Mouse (Mus musculus) liver, adult 2 months (tissue): ENCODE measurements around the gene Kmt2b. TPM values are rescaled to one million over a fixed set of nuclear protein-coding genes. Genes with fewer than 3 reads are reported as not detected.

Experiments used
- DNase-seq: peaks from one replicate; pipeline ENCODE4 v3.0.0-alpha.2; 2011; ENCODE audit warnings: low read depth, low spot score; ENCODE audit errors: extremely low read depth
- H3K27ac ChIP-seq: fragments of 200-500 bp; replicated peaks from 2 replicates; pipeline ENCODE4 v1.5.1; 2012; ENCODE audit warnings: low read depth, mild to moderate bottlenecking, control low read depth, inconsistent platforms, low read length; ENCODE audit not compliant: insufficient read depth
- H3K27me3 ChIP-seq: fragments of 200-500 bp; 2 replicates; pipeline ENCODE4 v1.6.1; 2012; ENCODE audit warnings: mild to moderate bottlenecking, moderate library complexity, low read length, inconsistent platforms; ENCODE audit not compliant: control insufficient read depth, insufficient read depth
- H3K36me3 ChIP-seq: fragments of 200-500 bp; 2 replicates; pipeline ENCODE4 v1.6.1; 2012; ENCODE audit warnings: low read length, inconsistent platforms; ENCODE audit not compliant: control insufficient read depth, insufficient read depth
- H3K4me1 ChIP-seq: fragments of 200-500 bp; 2 replicates; pipeline ENCODE4 v1.6.1; 2011; ENCODE audit warnings: low read length; ENCODE audit not compliant: control insufficient read depth, insufficient read depth
- H3K4me3 ChIP-seq: fragments of 200-500 bp; 2 replicates; pipeline ENCODE4 v1.5.1; 2011; ENCODE audit warnings: low read depth, mild to moderate bottlenecking, control low read depth, low read length, moderate library complexity; ENCODE audit not compliant: insufficient read depth
- H3K79me2 ChIP-seq: fragments of 200-500 bp; 2 replicates; pipeline ENCODE4 v1.6.1; 2012; ENCODE audit warnings: inconsistent platforms, mild to moderate bottlenecking, low read length, moderate library complexity; ENCODE audit not compliant: control insufficient read depth, insufficient read depth
- H3K9ac ChIP-seq: fragments of 200-500 bp; 2 replicates; pipeline ENCODE4 v1.6.1; 2012; ENCODE audit warnings: low read depth, mild to moderate bottlenecking, control low read depth, inconsistent platforms, low read length
- CTCF ChIP-seq: fragments of 200-500 bp; IDR thresholded peaks from 2 replicates; pipeline ENCODE4 v1.5.1; 2011; ENCODE audit warnings: low read depth, low read length, control low read depth
- POLR2A ChIP-seq: fragments of 200-500 bp; IDR thresholded peaks from 2 replicates; pipeline ENCODE4 v1.6.1; 2011; ENCODE audit warnings: low read length, control low read depth; ENCODE audit not compliant: insufficient read depth; ENCODE audit errors: extremely low read depth
- WGBS: fragments of 180-500 bp; shearing (Covaris S2); methylation state at CpG from one replicate; pipeline ENCODE4 v1.1.7; 2018; 5-methylcytosine and 5-hydroxymethylcytosine counted together
- polyA plus RNA-seq: library from polyadenylated mRNA; depleted of rRNA; stranded (reverse); fragments of >200 nt; gene quantifications from 2 replicates; pipeline ENCODE4 v1.2.3, GENCODE M21; 2012
- total RNA-seq: library from RNA; depleted of rRNA; stranded (reverse); fragments of >200 nt; gene quantifications from 2 replicates; pipeline ENCODE4 v1.2.3, GENCODE M21; 2014

The Kmt2b gene
- total and polyA plus RNA-seq, 2 experiments, result 3.4 to 19.2 TPM

DNA sequence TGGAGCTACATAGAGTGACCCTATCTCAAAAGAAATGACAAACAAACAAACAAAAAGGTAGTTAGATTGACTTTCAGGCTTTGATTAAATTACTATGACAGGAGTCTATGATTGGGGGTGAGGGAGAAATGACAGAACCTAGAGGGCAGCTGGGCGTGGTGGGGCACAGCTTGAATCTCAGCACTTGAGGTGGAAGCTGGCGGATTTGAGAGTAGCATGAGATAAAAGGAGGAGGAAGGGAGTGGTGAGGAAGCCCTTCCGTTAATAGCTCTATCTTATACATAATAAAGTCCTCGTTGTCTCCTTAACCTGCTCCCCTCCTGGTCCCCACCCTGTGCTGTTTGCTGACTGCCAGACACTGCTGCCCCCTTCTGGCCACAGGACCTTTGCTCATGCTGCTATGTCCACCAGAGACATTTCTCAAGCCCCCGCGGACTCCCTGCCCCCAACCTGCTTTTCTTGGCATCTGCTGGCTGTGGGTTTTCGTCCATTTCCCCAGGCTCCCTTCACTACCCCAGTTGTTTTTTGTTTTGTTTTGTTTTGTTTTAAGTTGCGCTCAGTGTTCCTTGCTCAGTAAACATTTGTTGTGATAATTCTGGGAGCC lies 19.3 kb upstream of the Kmt2b start:
- H3K4me1 ChIP-seq, result no peaks in the 10 kb centered on the region
- 32% methylated on average over 8 of the region's 8 CpGs for WGBS
- no peak overlapping the region for H3K27ac ChIP-seq
- DNase-seq, result peak; percentile 28
- TF ChIP-seq CTCF (peak; percentile 84), POLR2A (no peak)
- H3K27me3 ChIP-seq, result no peaks in the 10 kb centered on the region
- H3K4me3 ChIP-seq, result no peak overlapping the region
- H3K79me2 ChIP-seq, result no peaks in the 10 kb centered on the region
- no peaks in the 10 kb centered on the region for H3K36me3 ChIP-seq
- H3K9ac ChIP-seq, result no peak overlapping the region

- WGBS, result 85% methylated on average over 8 of the region's 8 CpGs
- H3K27me3 ChIP-seq, result no peaks in the 10 kb centered on the region
- TF ChIP-seq CTCF (no peak), POLR2A (no peak)
These were observed 16.4 kb upstream of the Kmt2b start for GRCm38 (mm10) chr7:30604944-30605343.

DNA sequence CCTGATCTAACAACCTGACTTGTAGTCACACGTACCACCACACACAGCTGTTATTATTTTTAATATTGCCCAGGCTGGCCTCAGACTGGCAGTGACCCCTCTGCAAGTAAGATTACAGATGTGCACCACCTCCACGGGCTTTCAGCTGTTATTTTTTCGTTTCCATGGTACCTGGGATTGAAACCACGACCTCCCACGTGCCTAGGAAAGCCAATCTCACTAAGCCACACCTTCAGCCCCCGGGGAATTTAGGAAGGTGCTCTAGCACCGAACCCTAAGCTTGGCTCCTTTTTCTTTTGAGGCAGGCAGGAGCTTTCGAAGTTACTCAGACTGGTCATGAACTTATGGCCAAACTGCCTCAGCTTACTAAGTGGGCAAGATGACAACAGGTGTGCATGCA lies 15.9 kb upstream of the Kmt2b start:
- Histone ChIP-seq H3K4me1 (peaks cover 4% of the 10 kb centered on the region; the same call in 1 of the 2 replicates), H3K79me2 (no peaks in the 10 kb centered on the region), H3K27me3 (no peaks in the 10 kb centered on the region), H3K36me3 (no peaks in the 10 kb centered on the region), H3K4me3 (no peak overlapping the region), H3K9ac (no peak overlapping the region), H3K27ac (no peak overlapping the region)
- DNase-seq, result no peak
- TF ChIP-seq POLR2A (no peak), CTCF (no peak)
- WGBS, result 67% methylated on average over 8 of the region's 8 CpGs

More at GRCm38 (mm10) chr7:30604944-30605343, 16.4 kb upstream of the Kmt2b start:
- H3K79me2 ChIP-seq, result no peaks in the 10 kb centered on the region
- H3K36me3 ChIP-seq, result no peaks in the 10 kb centered on the region
- H3K9ac ChIP-seq, result no peak overlapping the region
- no peak overlapping the region for H3K27ac ChIP-seq
- H3K4me3 ChIP-seq, result no peak overlapping the region
- H3K4me1 ChIP-seq, result peaks cover 4% of the 10 kb centered on the region; the same call in 1 of the 2 replicates
- DNase-seq, result no peak

DNA sequence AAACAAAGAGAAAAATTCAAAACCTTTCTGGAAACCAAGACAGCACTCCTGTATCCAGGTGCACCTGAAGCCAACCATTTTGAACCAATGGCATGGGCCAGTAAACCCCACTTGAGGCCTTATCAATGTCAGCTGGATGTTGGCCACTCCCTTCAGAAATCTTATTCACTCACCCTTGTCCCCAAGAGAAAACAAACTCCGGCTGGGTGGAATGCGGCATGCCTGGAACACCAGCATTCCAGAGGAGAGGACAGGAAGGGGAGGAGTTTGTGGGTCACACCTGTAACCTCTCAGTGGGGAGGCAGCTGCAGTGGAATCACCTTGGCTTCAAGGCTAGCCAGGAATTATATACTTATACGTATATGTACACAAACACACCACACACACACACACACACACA lies 14.1 kb upstream of the Kmt2b start:
- Histone ChIP-seq H3K9ac (no peak overlapping the region), H3K36me3 (no peaks in the 10 kb centered on the region), H3K27me3 (no peaks in the 10 kb centered on the region), H3K79me2 (no peaks in the 10 kb centered on the region), H3K27ac (no peak overlapping the region), H3K4me1 (peaks cover 4% of the 10 kb centered on the region; the same call in 1 of the 2 replicates), H3K4me3 (no peak overlapping the region)
- no peak for DNase-seq
- TF ChIP-seq POLR2A (no peak), CTCF (no peak)
- 37% methylated on average over 3 of the region's 3 CpGs for WGBS

DNA sequence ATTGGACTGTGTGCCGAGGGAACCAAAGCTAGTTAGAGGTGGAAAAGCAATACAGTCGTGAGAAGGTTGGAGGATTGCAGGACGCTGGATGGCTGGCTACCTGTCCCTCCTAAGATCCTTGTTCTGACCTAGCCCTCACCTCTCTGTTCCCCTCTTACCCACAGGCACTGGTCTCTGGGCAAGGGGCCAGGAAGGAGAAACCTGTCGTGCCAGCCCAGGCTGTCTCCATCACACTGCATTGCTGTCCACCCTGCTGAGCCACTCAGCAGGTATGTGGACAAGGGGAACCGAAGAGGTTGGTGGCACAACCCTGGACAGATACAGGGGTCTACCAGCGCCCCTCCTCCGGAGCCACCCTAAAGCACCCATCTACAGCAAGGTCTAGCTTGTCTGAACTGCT lies 12.1 kb upstream of the Kmt2b start:
- DNase-seq, result no peak
- no peak for TF ChIP-seq POLR2A
- TF ChIP-seq CTCF, result no peak
- H3K9ac ChIP-seq, result no peak overlapping the region
- H3K79me2 ChIP-seq, result no peaks in the 10 kb centered on the region
- H3K27me3 ChIP-seq, result no peaks in the 10 kb centered on the region
- H3K4me1 ChIP-seq, result peaks cover 4% of the 10 kb centered on the region; the same call in 1 of the 2 replicates
- 65% methylated on average over 7 of the region's 7 CpGs for WGBS
- H3K27ac ChIP-seq, result no peak overlapping the region
- H3K4me3 ChIP-seq, result no peak overlapping the region
- H3K36me3 ChIP-seq, result no peaks in the 10 kb centered on the region

- H3K4me3 ChIP-seq, result no peak overlapping the region
- DNase-seq, result peak; percentile 92
- no peaks in the 10 kb centered on the region for H3K27me3 ChIP-seq
- H3K27ac ChIP-seq, result no peak overlapping the region
- no peak overlapping the region for H3K9ac ChIP-seq
- TF ChIP-seq CTCF, result no peak
- TF ChIP-seq POLR2A, result no peak
- peaks cover 4% of the 10 kb centered on the region; the same call in 1 of the 2 replicates for H3K4me1 ChIP-seq
- H3K79me2 ChIP-seq, result no peaks in the 10 kb centered on the region
- H3K36me3 ChIP-seq, result no peaks in the 10 kb centered on the region
- WGBS, result under 1% methylated on average over 16 of the region's 16 CpGs
These were observed 11.4 kb upstream of the Kmt2b start for GRCm38 (mm10) chr7:30599933-30600353.
